Mouse (Mus musculus) MEL (cell line): Measurements from ENCODE around the gene Tomm20. TPM values are rescaled to one million over a fixed set of nuclear protein-coding genes. Genes with fewer than 3 reads are reported as not detected.

Source experiments
- DNase-seq: peaks from one replicate; pipeline ENCODE4 v3.0.0; 2011; ENCODE audit warnings: low read depth, low spot score
- H3K27ac ChIP-seq: 2 replicates; pipeline ENCODE4 v1.5.1; 2012; ENCODE audit warnings: low read depth, mild to moderate bottlenecking, control low read depth, low read length, moderate library complexity; ENCODE audit not compliant: control insufficient read depth
- H3K27me3 ChIP-seq, 2 experiments: fragments of 150-350 bp in 1 of 2; sonication (generic) in 1 of 2; 2 replicates each; pipeline ENCODE4 v1.6.1; 2012; ENCODE audit warnings: low read length in 2 of 2, mild to moderate bottlenecking in 2 of 2, improper control_type of control experiment in 1 of 2, moderate library complexity in 1 of 2; ENCODE audit not compliant: insufficient read depth in 2 of 2, control insufficient read depth in 1 of 2
- H3K36me3 ChIP-seq, 2 experiments: 2 replicates each; pipeline ENCODE4 v1.6.1; 2012 to 2014; ENCODE audit warnings: low read length in 2 of 2, improper control_type of control experiment in 1 of 2, inconsistent platforms in 1 of 2, mild to moderate bottlenecking in 1 of 2; ENCODE audit not compliant: insufficient read depth in 2 of 2, control insufficient read depth in 1 of 2
- H3K4me1 ChIP-seq, 2 experiments: fragments of 150-350 bp in 1 of 2; sonication (generic) in 1 of 2; 2 replicates each; pipeline ENCODE4 v1.6.1; 2012; ENCODE audit warnings: low read length in 2 of 2, improper control_type of control experiment in 1 of 2, mild to moderate bottlenecking in 1 of 2; ENCODE audit not compliant: insufficient read depth in 2 of 2, control insufficient read depth in 1 of 2
- H3K4me3 ChIP-seq, 2 experiments: fragments of 150-350 bp in 1 of 2; sonication (generic) in 1 of 2; 2 replicates each; pipeline ENCODE4 v1.5.1; 2012; ENCODE audit warnings: low read depth in 2 of 2, low read length in 2 of 2, mild to moderate bottlenecking in 2 of 2, moderate library complexity in 2 of 2, control low read depth in 1 of 2, improper control_type of control experiment in 1 of 2; ENCODE audit not compliant: control insufficient read depth in 1 of 2, insufficient read depth in 1 of 2
- H3K79me2 ChIP-seq: 2 replicates; pipeline ENCODE4 v1.6.1; 2012; ENCODE audit warnings: mild to moderate bottlenecking, low read length, moderate library complexity; ENCODE audit not compliant: control insufficient read depth, poor library complexity, insufficient read depth
- H3K9ac ChIP-seq: 2 replicates; pipeline ENCODE4 v1.6.1; 2012; ENCODE audit warnings: low read depth, mild to moderate bottlenecking, control low read depth, low read length, moderate library complexity; ENCODE audit not compliant: control insufficient read depth, poor library complexity, severe bottlenecking
- H3K9me3 ChIP-seq: fragments of 150-350 bp; sonication (generic); replicated peaks from 2 replicates; pipeline ENCODE4 v1.6.1; 2012; ENCODE audit warnings: mild to moderate bottlenecking, low read length, improper control_type of control experiment, moderate library complexity; ENCODE audit not compliant: insufficient read depth
- BHLHE40 ChIP-seq: IDR thresholded peaks from 2 replicates; pipeline ENCODE4 v1.6.1; 2012; ENCODE audit warnings: low read depth, mild to moderate bottlenecking, inconsistent platforms, low read length, improper control_type of control experiment, borderline replicate concordance
- CHD2 ChIP-seq: IDR thresholded peaks from 2 replicates; pipeline ENCODE4 v1.6.1; 2011; ENCODE audit warnings: low read length, improper control_type of control experiment
- ELF1 ChIP-seq: IDR thresholded peaks from 2 replicates; pipeline ENCODE4 v1.6.1; 2014; ENCODE audit warnings: low read depth, mild to moderate bottlenecking, inconsistent platforms, low read length, improper control_type of control experiment, moderate library complexity
- EP300 ChIP-seq, 2 experiments: IDR thresholded peaks; 2 replicates each; pipeline ENCODE4 v1.6.1; 2011; ENCODE audit warnings: improper control_type of control experiment in 2 of 2, low read length in 2 of 2, low read depth in 1 of 2, mild to moderate bottlenecking in 1 of 2
- ETS1 ChIP-seq: IDR thresholded peaks from 2 replicates; pipeline ENCODE4 v1.6.1; 2012; ENCODE audit warnings: low read depth, mild to moderate bottlenecking, inconsistent platforms, low read length, improper control_type of control experiment, moderate library complexity
- GATA1 ChIP-seq: IDR thresholded peaks from 2 replicates; pipeline ENCODE4 v1.6.1; 2011; ENCODE audit warnings: low read depth, low read length, improper control_type of control experiment
- HCFC1 ChIP-seq: IDR thresholded peaks from 2 replicates; pipeline ENCODE4 v1.6.1; 2012; ENCODE audit warnings: low read depth, mild to moderate bottlenecking, inconsistent platforms, low read length, improper control_type of control experiment, moderate library complexity
- JUND ChIP-seq: IDR thresholded peaks from 2 replicates; pipeline ENCODE4 v1.6.1; 2011; ENCODE audit warnings: low read depth, mild to moderate bottlenecking, improper control_type of control experiment, low read length
- KAT2A ChIP-seq: conservative IDR thresholded peaks from 2 replicates; pipeline ENCODE4 v1.6.1; 2012; ENCODE audit warnings: low read depth, low read length, improper control_type of control experiment, inconsistent platforms
- MAX ChIP-seq: IDR thresholded peaks from 2 replicates; pipeline ENCODE4 v1.6.1; 2011; ENCODE audit warnings: low read length, improper control_type of control experiment
- NELFE ChIP-seq: IDR thresholded peaks from 2 replicates; pipeline ENCODE4 v1.6.1; 2011; ENCODE audit warnings: low read depth, low read length, improper control_type of control experiment
- NRF1 ChIP-seq: IDR thresholded peaks from 2 replicates; pipeline ENCODE4 v1.6.1; 2014; ENCODE audit warnings: low read depth, mild to moderate bottlenecking, inconsistent platforms, low read length, improper control_type of control experiment, moderate library complexity; ENCODE audit not compliant: poor library complexity, insufficient read depth, severe bottlenecking
- POLR2A ChIP-seq, 2 experiments: IDR thresholded peaks; 2 replicates each; pipeline ENCODE4 v1.6.1; 2011 to 2012; ENCODE audit warnings: low read length in 2 of 2, mild to moderate bottlenecking in 2 of 2, control low read depth in 1 of 2, improper control_type of control experiment in 1 of 2, low read depth in 1 of 2, moderate library complexity in 1 of 2; ENCODE audit not compliant: control insufficient read depth in 1 of 2, insufficient read depth in 1 of 2, poor library complexity in 1 of 2
- POLR2AphosphoS5 ChIP-seq: IDR thresholded peaks from 2 replicates; pipeline ENCODE4 v1.6.1; 2012; ENCODE audit warnings: low read depth, borderline replicate concordance, mild to moderate bottlenecking, inconsistent platforms, low read length, moderate library complexity, mixed read lengths
- SIN3A ChIP-seq: IDR thresholded peaks from 2 replicates; pipeline ENCODE4 v1.6.1; 2012; ENCODE audit warnings: low read length, improper control_type of control experiment, inconsistent platforms
- SMC3 ChIP-seq: IDR thresholded peaks from 2 replicates; pipeline ENCODE4 v1.6.1; 2011; ENCODE audit warnings: low read depth, low read length, improper control_type of control experiment
- TAL1 ChIP-seq: IDR thresholded peaks from 2 replicates; pipeline ENCODE4 v1.6.1; 2012; ENCODE audit warnings: mild to moderate bottlenecking, inconsistent platforms, low read length, moderate library complexity, mixed read lengths
- TBP ChIP-seq: IDR thresholded peaks from 2 replicates; pipeline ENCODE4 v1.8.0; 2011; ENCODE audit warnings: low read depth, low read length, improper control_type of control experiment
- TCF12 ChIP-seq: IDR thresholded peaks from 2 replicates; pipeline ENCODE4 v1.6.1; 2014; ENCODE audit warnings: low read depth, mild to moderate bottlenecking, inconsistent platforms, low read length, improper control_type of control experiment, moderate library complexity
- ZC3H11A ChIP-seq: IDR thresholded peaks from 2 replicates; pipeline ENCODE4 v1.6.1; 2012; ENCODE audit warnings: low read depth, mild to moderate bottlenecking, inconsistent platforms, low read length, improper control_type of control experiment
- ZMIZ1 ChIP-seq: IDR thresholded peaks from 2 replicates; pipeline ENCODE4 v1.6.1; 2012; ENCODE audit warnings: low read depth, mild to moderate bottlenecking, inconsistent platforms, low read length, improper control_type of control experiment, moderate library complexity
- polyA plus RNA-seq, 2 experiments: library from polyadenylated mRNA; stranded (reverse) in 1 of 2; unstranded in 1 of 2; fragments of >175 nt in 1 of 2; fragments of >200 nt in 1 of 2; gene quantifications; 2 replicates each; pipeline versions ENCODE4 v1.2.1 to v1.2.4; 2012; ENCODE audit warnings: low replicate concordance in 2 of 2, low read depth in 1 of 2; ENCODE audit not compliant: insufficient read length in 2 of 2, insufficient read depth in 1 of 2, missing spikeins in 1 of 2
- total RNA-seq: library from RNA; depleted of rRNA; stranded (reverse); fragments of 300-350 nt; gene quantifications from 2 replicates; pipeline ENCODE4 v1.2.3, GENCODE M21; 2012

Tomm20 gene
- total and polyA plus RNA-seq, 3 experiments, result 676 to 886 TPM; not detected in 1

- Histone ChIP-seq H3K9ac (no peak overlapping the region), H3K4me3 (no peak overlapping the region), H3K4me1 (peaks cover 4 to 6% of the 10 kb centered on the region in 2 experiments; a peak in 3 of 4 replicates), H3K9me3 (no peaks in the 10 kb centered on the region), H3K27me3 (no peaks in the 10 kb centered on the region; a peak in 1 of 4 replicates), H3K79me2 (peaks cover 9% of the 10 kb centered on the region), H3K36me3 (peaks cover 0 to 8% of the 10 kb centered on the region in 2 experiments; a peak in 2 of 4 replicates), H3K27ac (no peak overlapping the region)
- no peak for DNase-seq
- no peak for TF ChIP-seq HCFC1
- no peak for TF ChIP-seq ETS1
- no peak for TF ChIP-seq SMC3
- no peak for TF ChIP-seq NRF1
- no peak for TF ChIP-seq ZMIZ1
- no peak for TF ChIP-seq TAL1
- no peak for TF ChIP-seq JUND
- TF ChIP-seq ZC3H11A, result no peak
- no peak for TF ChIP-seq BHLHE40
- no peak for TF ChIP-seq TBP
- no peak for TF ChIP-seq TCF12
- TF ChIP-seq NELFE, result no peak
- TF ChIP-seq MAX, result no peak
- no peak for TF ChIP-seq POLR2AphosphoS5
- TF ChIP-seq POLR2A (IDR thresholded peaks at IDR 0.05; ENCODE audit: control insufficient read depth in 1 of 2, insufficient read depth in 1 of 2, low read depth in 1 of 2, low read length in 2 of 2, poor library complexity in 1 of 2), result no peak
- TF ChIP-seq SIN3A, result no peak
- TF ChIP-seq ELF1, result no peak
Measured at GRCm38 (mm10) chr8:126974511-126974910, 28.9 kb upstream of the Tomm20 start.

- no peak overlapping the region for H3K9ac ChIP-seq
- no peak overlapping the region for H3K4me3 ChIP-seq
- no peaks in the 10 kb centered on the region for H3K9me3 ChIP-seq
- H3K36me3 ChIP-seq, result peaks cover 0 to 9% of the 10 kb centered on the region in 2 experiments; a peak in 2 of 4 replicates
- H3K27me3 ChIP-seq, result no peaks in the 10 kb centered on the region; a peak in 1 of 4 replicates
- no peak overlapping the region for H3K27ac ChIP-seq
- peak; percentile 32; the same call in 1 of the 2 replicates for TF ChIP-seq TCF12
- TF ChIP-seq TAL1, result peak; percentile 46; the same call in 1 of the 2 replicates
- TF ChIP-seq EP300 (IDR thresholded peaks at IDR 0.05; ENCODE audit: low read depth in 1 of 2, low read length in 2 of 2), result peak in 1 of 2 experiments; percentile 15; a peak in 1 of 4 replicates
- no peak for TF ChIP-seq CHD2
- TF ChIP-seq KAT2A, result no peak
- 0 out of 2 replicates have a peak, but pooled peaks have one; percentile 20 for TF ChIP-seq GATA1
- peaks cover 15% of the 10 kb centered on the region for H3K79me2 ChIP-seq
- peaks cover 4 to 6% of the 10 kb centered on the region in 2 experiments; a peak in 3 of 4 replicates for H3K4me1 ChIP-seq
- DNase-seq, result peak; percentile 21
Measured at GRCm38 (mm10) chr8:126973686-126974265, 28.1 kb upstream of the Tomm20 start.
